Mouse (Mus musculus): Measurements from ENCODE around the gene Higd2a. TPM values are rescaled to one million over a fixed set of nuclear protein-coding genes. Genes with fewer than 3 reads are reported as not detected.
A peak's percentile ranks its signal among the peaks of the same experiment; 100 is the strongest.

Higd2a gene
- polyA plus RNA-seq (2012; rRNA removed) (116 and 135 TPM in 2 replicates), polyA plus RNA-seq (2014; fragmentation: Nextera tagmentation; extraction: Ambion mirVana) (174 and 188 TPM in 2 replicates)

GRCm38 (mm10) chr13:54589996-54590951 lies at the start of gene Higd2a, which contains the start of gene Nop16:
TSS of gene Higd2a (plus strand) at chr13:54590207.
TSS of gene Nop16 (minus strand) at chr13:54590090.
- peak within 1 kb of the TSS; percentile 91 for H3K27ac ChIP-seq (replicated peaks; ENCODE audit: low read depth, low read length)
- peak; percentile 98 for ATAC-seq (ENCODE audit: low FRiP score, low read depth)
- peak within 1 kb of the TSS; percentile 80 for H3K4me3 ChIP-seq (replicated peaks; ENCODE audit: low read length)
- no peaks in the 10 kb centered on the region for H3K27me3 ChIP-seq (ENCODE audit: control insufficient read depth, insufficient read depth, low read length)
- TF ChIP-seq POLR2A (IDR thresholded peaks at IDR 0.05; ENCODE audit: borderline replicate concordance, extremely low read depth, insufficient read depth, insufficient read length) = peak; percentile 34; the same call in 1 of the 2 replicates
- peaks cover 14% of the 10 kb centered on the region for H3K4me1 ChIP-seq (ENCODE audit: control insufficient read depth, insufficient read depth, low read length)
- under 1% methylated on average over 51 of the region's 51 CpGs for WGBS
- DNase-seq (ENCODE audit: low spot score) = peak; percentile 99
- peaks cover 37% of the 10 kb centered on the region for H3K36me3 ChIP-seq (ENCODE audit: control insufficient read depth, insufficient read depth, low read length)
- no peaks in the 10 kb centered on the region for H3K9me3 ChIP-seq (ENCODE audit: control insufficient read depth, low read length)
- peak within 1 kb of the TSS; percentile 78 for H3K4me2 ChIP-seq (replicated peaks; ENCODE audit: low read depth, low read length, severe bottlenecking)
- peak within 1 kb of the TSS; percentile 85 for H3K9ac ChIP-seq (ENCODE audit: low read depth, low read length, severe bottlenecking)

GRCm38 (mm10) chr13:54548036-54548435 lies 42.0 kb upstream of the Higd2a start:
- Histone ChIP-seq H3K4me1 (ENCODE audit: control insufficient read depth, insufficient read depth, low read length) (no peaks in the 10 kb centered on the region), H3K4me2 (replicated peaks; ENCODE audit: low read depth, low read length, severe bottlenecking) (no peak overlapping the region), H3K9ac (ENCODE audit: low read depth, low read length, severe bottlenecking) (no peak overlapping the region), H3K27ac (replicated peaks; ENCODE audit: low read depth, low read length) (no peak overlapping the region), H3K4me3 (replicated peaks; ENCODE audit: low read length) (no peak overlapping the region), H3K36me3 (ENCODE audit: control insufficient read depth, insufficient read depth, low read length) (peaks cover 64% of the 10 kb centered on the region), H3K9me3 (ENCODE audit: control insufficient read depth, low read length) (no peaks in the 10 kb centered on the region), H3K27me3 (ENCODE audit: control insufficient read depth, insufficient read depth, low read length) (no peaks in the 10 kb centered on the region)
- TF ChIP-seq POLR2A (IDR thresholded peaks at IDR 0.05; ENCODE audit: borderline replicate concordance, extremely low read depth, insufficient read depth, insufficient read length) = no peak
- ATAC-seq (ENCODE audit: low FRiP score, low read depth) = no peak
- WGBS = 80% methylated on average over 7 of the region's 7 CpGs
- no peak for DNase-seq (ENCODE audit: low spot score)

GRCm38 (mm10) chr13:54556176-54556575 lies 33.8 kb upstream of the Higd2a start:
- H3K4me2 ChIP-seq (replicated peaks; ENCODE audit: low read depth, low read length, severe bottlenecking) = no peak overlapping the region
- 95% methylated on average over 9 of the region's 9 CpGs for WGBS
- H3K36me3 ChIP-seq (ENCODE audit: control insufficient read depth, insufficient read depth, low read length) = peaks cover 91% of the 10 kb centered on the region
- no peak for DNase-seq (ENCODE audit: low spot score)
- H3K4me3 ChIP-seq (replicated peaks; ENCODE audit: low read length) = no peak overlapping the region
- no peaks in the 10 kb centered on the region for H3K9me3 ChIP-seq (ENCODE audit: control insufficient read depth, low read length)
- H3K4me1 ChIP-seq (ENCODE audit: control insufficient read depth, insufficient read depth, low read length) = no peaks in the 10 kb centered on the region
- no peak for TF ChIP-seq POLR2A (IDR thresholded peaks at IDR 0.05; ENCODE audit: borderline replicate concordance, extremely low read depth, insufficient read depth, insufficient read length)
- H3K27me3 ChIP-seq (ENCODE audit: control insufficient read depth, insufficient read depth, low read length) = no peaks in the 10 kb centered on the region
- ATAC-seq (ENCODE audit: low FRiP score, low read depth) = no peak
- no peak overlapping the region for H3K27ac ChIP-seq (replicated peaks; ENCODE audit: low read depth, low read length)
- no peak overlapping the region for H3K9ac ChIP-seq (ENCODE audit: low read depth, low read length, severe bottlenecking)

- Histone ChIP-seq H3K4me3 (replicated peaks; ENCODE audit: low read length) (no peak overlapping the region), H3K4me2 (replicated peaks; ENCODE audit: low read depth, low read length, severe bottlenecking) (no peak overlapping the region), H3K4me1 (ENCODE audit: control insufficient read depth, insufficient read depth, low read length) (no peaks in the 10 kb centered on the region), H3K9ac (ENCODE audit: low read depth, low read length, severe bottlenecking) (no peak overlapping the region), H3K36me3 (ENCODE audit: control insufficient read depth, insufficient read depth, low read length) (peaks cover 91% of the 10 kb centered on the region), H3K27me3 (ENCODE audit: control insufficient read depth, insufficient read depth, low read length) (no peaks in the 10 kb centered on the region), H3K27ac (replicated peaks; ENCODE audit: low read depth, low read length) (no peak overlapping the region), H3K9me3 (ENCODE audit: control insufficient read depth, low read length) (no peaks in the 10 kb centered on the region)
- WGBS = 89% methylated on average over 3 of the region's 3 CpGs
- no peak for TF ChIP-seq POLR2A (IDR thresholded peaks at IDR 0.05; ENCODE audit: borderline replicate concordance, extremely low read depth, insufficient read depth, insufficient read length)
- no peak for DNase-seq (ENCODE audit: low spot score)
- no peak for ATAC-seq (ENCODE audit: low FRiP score, low read depth)
Observed at GRCm38 (mm10) chr13:54556796-54557195, 33.2 kb upstream of the Higd2a start.

- Histone ChIP-seq H3K36me3 (ENCODE audit: control insufficient read depth, insufficient read depth, low read length) (peaks cover 91% of the 10 kb centered on the region), H3K4me2 (replicated peaks; ENCODE audit: low read depth, low read length, severe bottlenecking) (no peak overlapping the region), H3K9me3 (ENCODE audit: control insufficient read depth, low read length) (no peaks in the 10 kb centered on the region), H3K27ac (replicated peaks; ENCODE audit: low read depth, low read length) (no peak overlapping the region), H3K4me1 (ENCODE audit: control insufficient read depth, insufficient read depth, low read length) (no peaks in the 10 kb centered on the region), H3K27me3 (ENCODE audit: control insufficient read depth, insufficient read depth, low read length) (no peaks in the 10 kb centered on the region), H3K9ac (ENCODE audit: low read depth, low read length, severe bottlenecking) (no peak overlapping the region), H3K4me3 (replicated peaks; ENCODE audit: low read length) (no peak overlapping the region)
- DNase-seq (ENCODE audit: low spot score) (no peak), ATAC-seq (ENCODE audit: low FRiP score, low read depth) (no peak)
- no peak for TF ChIP-seq POLR2A (IDR thresholded peaks at IDR 0.05; ENCODE audit: borderline replicate concordance, extremely low read depth, insufficient read depth, insufficient read length)
- WGBS = 95% methylated on average over 1 of the region's 1 CpGs
Observed at GRCm38 (mm10) chr13:54557652-54558051, 32.4 kb upstream of the Higd2a start.
